Mouse (Mus musculus) CH12.LX (cell line): ENCODE measurements at regions not wholly inside any gene's neighbourhood (a gene's known extent, or its start where the extent isn't known, plus 50 kb on each side); places are given as distances from the start of the nearest gene placed in this dataset.
"Not testable (repeated sequence)": the region's sequence is repeated elsewhere in the genome, so short reads cannot be mapped to it uniquely, and the experiment has no call there.

Experiments used
- DNase-seq: peaks from one replicate; pipeline ENCODE4 v3.0.0-alpha.2; 2013; ENCODE audit errors: extremely low read depth
- H3K27ac ChIP-seq: 2 replicates; pipeline ENCODE4 v1.5.1; 2012; ENCODE audit warnings: low read depth, mild to moderate bottlenecking, control low read depth, moderate library complexity; ENCODE audit not compliant: insufficient read depth
- H3K27me3 ChIP-seq: replicated peaks from 2 replicates; pipeline ENCODE3; 2012; ENCODE audit warnings: inconsistent platforms
- H3K36me3 ChIP-seq, 2 experiments: replicated peaks in 1 of 2; 2 replicates each; pipeline versions ENCODE3 to v1.6.1; 2012; ENCODE audit warnings: inconsistent platforms in 1 of 2, low read length in 1 of 2, mild to moderate bottlenecking in 1 of 2, mixed read lengths in 1 of 2, moderate library complexity in 1 of 2; ENCODE audit not compliant: control insufficient read depth in 1 of 2, insufficient read depth in 1 of 2
- H3K4me1 ChIP-seq, 2 experiments: 2 replicates each; pipeline ENCODE4 v1.6.1; 2012; ENCODE audit warnings: inconsistent platforms in 1 of 2, moderate library complexity in 1 of 2; ENCODE audit not compliant: insufficient read depth in 2 of 2, control insufficient read depth in 1 of 2
- H3K4me2 ChIP-seq: 2 replicates; pipeline ENCODE4 v1.6.1; 2012; ENCODE audit warnings: low read depth, mild to moderate bottlenecking, control low read depth; ENCODE audit not compliant: poor library complexity, insufficient read depth, severe bottlenecking
- H3K4me3 ChIP-seq, 3 experiments: fragments of 150-350 bp in 1 of 3; sonication (generic) in 1 of 3; replicated peaks in 1 of 3; 2 replicates each; pipeline versions ENCODE3 to v1.5.1; 2011 to 2012; ENCODE audit warnings: low read depth in 2 of 3, low read length in 2 of 3, mild to moderate bottlenecking in 2 of 3, moderate library complexity in 2 of 3, control low read depth in 1 of 3, improper control_type of control experiment in 1 of 3, inconsistent platforms in 1 of 3, mixed read lengths in 1 of 3; ENCODE audit not compliant: poor library complexity in 1 of 3
- H3K79me2 ChIP-seq: replicated peaks from 2 replicates; pipeline ENCODE4 v1.6.1; 2012; ENCODE audit warnings: mild to moderate bottlenecking, moderate library complexity; ENCODE audit not compliant: control insufficient read depth, poor library complexity, insufficient read depth, severe bottlenecking; ENCODE audit errors: extremely low read depth
- H3K9ac ChIP-seq: 2 replicates; pipeline ENCODE4 v1.6.1; 2012; ENCODE audit warnings: low read depth, mild to moderate bottlenecking, control low read depth, moderate library complexity; ENCODE audit not compliant: insufficient read depth
- H3K9me3 ChIP-seq: replicated peaks from 2 replicates; pipeline ENCODE3; 2012; ENCODE audit warnings: low read length, inconsistent platforms, mixed read lengths
- BHLHE40 ChIP-seq: IDR thresholded peaks from 2 replicates; pipeline ENCODE4 v1.6.1; 2011; ENCODE audit warnings: mild to moderate bottlenecking, low read depth, low read length, improper control_type of control experiment
- CTCF ChIP-seq, 2 experiments: IDR thresholded peaks in 1 of 2; conservative IDR thresholded peaks in 1 of 2; 2 replicates each; pipeline ENCODE4 v1.5.1; 2011 to 2012; ENCODE audit warnings: low read depth in 2 of 2, low read length in 2 of 2, improper control_type of control experiment in 1 of 2, inconsistent platforms in 1 of 2, mild to moderate bottlenecking in 1 of 2, moderate library complexity in 1 of 2
- EP300 ChIP-seq: IDR thresholded peaks from 2 replicates; pipeline ENCODE4 v1.6.1; 2011; ENCODE audit warnings: low read length, improper control_type of control experiment
- HCFC1 ChIP-seq: IDR thresholded peaks from 2 replicates; pipeline ENCODE4 v1.6.1; 2012; ENCODE audit warnings: low read depth, mild to moderate bottlenecking, inconsistent platforms, low read length, improper control_type of control experiment
- JUND ChIP-seq: conservative IDR thresholded peaks from 2 replicates; pipeline ENCODE4 v1.6.1; 2011; ENCODE audit warnings: low read depth, low read length, improper control_type of control experiment
- MXI1 ChIP-seq: IDR thresholded peaks from 2 replicates; pipeline ENCODE4 v1.6.1; 2011; ENCODE audit warnings: mild to moderate bottlenecking, low read depth, low read length, improper control_type of control experiment
- MYC ChIP-seq: IDR thresholded peaks from 2 replicates; pipeline ENCODE4 v1.6.1; 2011; ENCODE audit warnings: low read depth, mild to moderate bottlenecking, improper control_type of control experiment, low read length
- PAX5 ChIP-seq: IDR thresholded peaks from 2 replicates; pipeline ENCODE4 v1.6.1; 2012; ENCODE audit warnings: low read length, inconsistent platforms, mixed read lengths
- POLR2AphosphoS2 ChIP-seq: IDR thresholded peaks from 2 replicates; pipeline ENCODE4 v1.6.1; 2011; ENCODE audit warnings: low read depth, low read length, improper control_type of control experiment
- RCOR1 ChIP-seq: conservative IDR thresholded peaks from 2 replicates; pipeline ENCODE4 v1.6.1; 2012; ENCODE audit warnings: low read depth, mild to moderate bottlenecking, inconsistent platforms, low read length, improper control_type of control experiment
- TBP ChIP-seq: conservative IDR thresholded peaks from 2 replicates; pipeline ENCODE4 v1.6.1; 2011; ENCODE audit warnings: low read depth, low read length, improper control_type of control experiment
- UBTF ChIP-seq: IDR thresholded peaks from 2 replicates; pipeline ENCODE4 v1.6.1; 2012; ENCODE audit warnings: low read depth, mild to moderate bottlenecking, inconsistent platforms, low read length, improper control_type of control experiment, moderate library complexity
- USF1 ChIP-seq: IDR thresholded peaks from 2 replicates; pipeline ENCODE4 v1.6.1; 2014; ENCODE audit warnings: low read depth, mild to moderate bottlenecking, inconsistent platforms, low read length, improper control_type of control experiment
- dilution Hi-C: fragments of 300-500 bp; cut with MboI; formaldehyde crosslinking; loops from 2 replicates; pipeline ENCODE4 v1.14.3; 2020; ENCODE audit warnings: low sequenced_read_pairs; ENCODE audit not compliant: extremely low pct_unique_long_range_greater_than_20kb, extremely low pct_ligation_motif_present
- in situ Hi-C: fragments of 300-500 bp; cut with MboI; formaldehyde crosslinking; loops from 3 replicates; pipeline ENCODE4 v1.14.3; 2019; ENCODE audit warnings: low sequenced_read_pairs, low pct_ligation_motif_present, low pct_unique_long_range_greater_than_20kb, mixed read lengths

DNA sequence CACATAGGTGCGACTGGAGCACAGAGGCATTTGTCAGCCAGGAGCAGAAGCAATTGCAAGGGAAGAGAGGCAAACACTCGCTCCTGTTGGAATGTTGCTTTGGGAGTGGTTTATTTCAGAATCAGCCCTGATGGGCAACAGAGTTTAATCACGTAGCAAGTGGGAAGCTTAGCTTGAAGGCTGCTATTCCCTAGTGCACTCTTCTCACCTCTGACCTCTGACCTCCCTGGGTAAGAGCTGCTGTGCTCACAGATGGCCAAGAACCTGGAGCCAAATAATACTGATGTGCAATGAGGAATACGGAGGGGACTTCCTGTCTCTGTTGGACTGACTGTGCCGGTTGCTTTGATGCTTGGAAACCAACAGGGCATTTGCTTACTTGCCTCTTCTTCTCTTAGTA, 88.3 kb upstream of the Cpne8 start (continued):
- TF ChIP-seq TBP: no peak

DNA sequence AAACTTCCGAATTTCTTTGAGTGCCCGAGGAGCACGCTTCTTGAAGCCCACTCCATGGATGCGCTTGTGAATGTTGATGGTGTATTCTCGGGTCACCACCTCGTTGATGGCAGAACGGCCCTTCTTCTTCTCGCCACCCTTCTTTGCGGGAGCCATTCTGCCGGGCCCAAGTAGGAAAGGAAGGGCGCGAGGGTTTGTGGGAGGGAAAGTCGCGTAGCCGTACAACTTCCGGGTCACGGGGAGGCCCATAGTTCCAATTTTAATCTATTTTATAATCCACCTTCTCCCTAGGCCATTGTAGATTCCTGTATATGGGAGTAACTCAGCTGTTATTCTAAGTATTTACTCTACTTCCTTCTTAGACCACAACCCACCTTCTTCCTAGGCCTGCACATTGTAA, 85.3 kb upstream of the Cpne8 start:
- in situ Hi-C loops: not testable (repeated sequence)

GRCm38 (mm10) chr15:90733891-90734290, 54.7 kb upstream of the Cpne8 start:
- DNase-seq: no peak
- H3K27me3 ChIP-seq: no peaks in the 10 kb centered on the region
- no peaks in the 10 kb centered on the region for H3K36me3 ChIP-seq
- H3K4me2 ChIP-seq: no peak overlapping the region
- no peak overlapping the region for H3K4me3 ChIP-seq
- no peak overlapping the region for H3K27ac ChIP-seq
- H3K9me3 ChIP-seq: peaks cover 43% of the 10 kb centered on the region
- dilution Hi-C loops: no loop called here
- H3K4me1 ChIP-seq: no peaks in the 10 kb centered on the region
- H3K79me2 ChIP-seq: no peaks in the 10 kb centered on the region
- in situ Hi-C loops: no loop called here
- no peak overlapping the region for H3K9ac ChIP-seq
- TF ChIP-seq BHLHE40: no peak
- no peak for TF ChIP-seq RCOR1
- no peak for TF ChIP-seq MYC
- no peak for TF ChIP-seq JUND
- no peak for TF ChIP-seq HCFC1
- no peak for TF ChIP-seq USF1
- TF ChIP-seq MXI1: no peak
- TF ChIP-seq POLR2AphosphoS2: no peak
- TF ChIP-seq TBP: no peak
- no peak for TF ChIP-seq UBTF
- no peak for TF ChIP-seq EP300
- TF ChIP-seq CTCF (conservative IDR thresholded peaks at IDR 0.05 in 1 of 2, IDR thresholded peaks at IDR 0.05 in 1 of 2; ENCODE audit: low read depth in 2 of 2, low read length in 2 of 2): no peak
- TF ChIP-seq PAX5: no peak

More for the DNA sequence above, 85.3 kb upstream of the Cpne8 start:
- DNase-seq, H3K27me3 ChIP-seq, H3K36me3 ChIP-seq, H3K4me3 ChIP-seq, H3K4me2 ChIP-seq, H3K79me2 ChIP-seq, H3K9ac ChIP-seq, H3K4me1 ChIP-seq, H3K27ac ChIP-seq, dilution Hi-C loops: not testable (repeated sequence)
- H3K9me3 ChIP-seq: peaks cover 57% of the 10 kb centered on the region
